Mouse (Mus musculus) spleen, postnatal 4 days (tissue): Measurements from ENCODE around the gene Gpc6.

Experiments used
- DNase-seq, 2 experiments: peaks; one replicate each; pipeline ENCODE4 v3.0.0; 2022; ENCODE audit warnings: low spot score in 2 of 2

Gene Gpc6

DNA sequence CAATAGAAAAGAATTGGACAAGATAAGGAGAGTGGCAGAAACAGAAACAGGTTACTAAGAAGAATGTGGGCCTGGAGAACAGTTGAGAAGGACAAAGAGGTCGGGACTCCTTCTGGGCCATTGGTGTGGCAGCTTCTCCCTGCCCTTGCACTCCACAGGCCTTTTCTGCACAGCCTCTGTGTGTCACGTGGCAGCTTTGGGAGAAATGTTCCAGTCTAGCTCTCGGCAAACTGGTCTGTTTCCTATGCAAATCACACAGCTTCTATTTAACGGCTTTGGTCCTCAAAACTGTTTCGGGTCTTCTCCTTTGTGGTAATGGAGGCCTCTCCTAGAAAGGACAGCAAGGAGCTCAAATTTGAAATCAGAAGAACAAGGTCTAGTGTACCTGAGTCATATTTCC, 871.5 kb downstream of the Gpc6 start:
- no peak for DNase-seq

GRCm38 (mm10) chr14:117800399-117800798, 875.3 kb downstream of the Gpc6 start:
- DNase-seq: no peak

DNA sequence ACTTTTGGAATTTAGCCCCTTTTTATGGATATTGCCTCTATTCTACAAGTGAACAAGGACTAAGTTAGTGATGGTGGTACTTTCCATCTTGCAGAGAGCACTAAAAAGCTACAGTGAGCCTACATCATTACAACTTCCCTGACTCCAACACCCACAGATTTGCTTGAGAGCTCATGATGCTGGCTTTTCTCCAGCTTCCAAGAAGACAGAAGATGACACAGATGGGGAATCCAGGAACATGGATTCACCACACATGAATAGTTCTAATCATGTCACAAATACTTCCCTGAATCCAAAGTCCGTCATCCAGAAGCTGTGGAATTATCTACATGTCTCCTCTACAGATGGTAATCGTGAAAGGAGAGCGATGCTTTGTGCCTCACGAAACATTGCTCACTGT, 882.7 kb downstream of the Gpc6 start:
- no peak for DNase-seq

DNA sequence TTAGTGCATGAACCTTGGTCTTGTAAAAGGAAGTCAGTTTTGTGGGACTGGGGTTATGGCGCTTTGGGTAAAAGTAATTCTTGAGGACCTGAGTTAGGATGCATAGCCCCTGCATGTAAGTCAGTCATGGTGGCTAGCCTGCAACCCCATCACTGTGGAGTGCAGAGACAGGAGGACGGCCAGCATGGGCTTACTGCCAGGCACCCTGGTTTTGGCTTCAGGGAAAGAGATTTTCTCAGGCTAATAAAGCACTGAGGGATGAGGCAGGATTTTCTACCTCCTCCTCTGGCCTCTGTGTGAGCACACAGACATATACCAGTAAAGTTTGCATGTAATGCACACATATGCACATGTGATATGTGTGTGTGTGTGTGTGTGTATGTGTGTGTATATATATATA, 883.2 kb downstream of the Gpc6 start:
- DNase-seq: no peak

DNA sequence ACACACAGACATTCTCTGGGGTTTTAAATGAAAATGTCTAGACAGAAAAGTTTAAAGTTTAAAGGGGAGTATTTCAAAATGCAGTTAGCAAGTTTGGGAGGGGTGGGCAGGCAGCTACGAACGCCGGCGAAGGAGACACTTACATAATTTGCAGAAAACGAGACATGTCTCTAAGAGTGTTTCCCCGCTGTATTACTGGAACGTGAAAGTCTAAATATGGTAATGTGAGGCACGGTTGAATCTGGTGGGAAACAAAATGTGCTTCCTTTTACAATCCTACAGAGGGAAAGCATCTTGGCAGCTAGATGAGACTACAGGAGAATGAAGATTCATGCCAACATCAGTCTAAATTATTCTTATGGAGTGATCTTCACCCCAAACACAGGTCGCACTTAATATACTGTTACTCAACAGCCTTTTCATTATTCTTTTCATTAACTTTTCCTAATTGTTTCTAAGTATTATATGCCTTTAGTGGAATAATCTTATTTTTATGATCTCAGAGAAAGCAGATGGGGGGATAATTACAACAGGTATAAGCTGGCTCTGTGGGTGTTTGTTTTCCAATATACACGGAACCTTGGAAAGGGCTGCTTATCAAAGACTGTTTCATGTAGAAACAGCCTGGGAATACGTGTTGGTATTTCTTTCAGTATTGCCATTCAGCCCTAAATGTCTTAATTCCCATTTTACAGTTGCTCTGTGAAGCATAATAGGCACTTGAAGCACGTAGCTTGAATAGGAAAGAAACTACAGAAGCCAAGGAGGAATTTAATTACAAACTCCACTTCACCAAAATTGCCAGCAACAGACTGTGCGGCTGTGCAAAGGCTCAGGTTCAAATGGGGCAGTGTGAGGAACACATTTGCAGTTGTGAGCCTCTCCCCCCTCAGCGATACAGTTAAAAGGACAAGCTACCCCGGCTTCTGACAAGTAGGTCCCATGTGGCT, 885.5 kb downstream of the Gpc6 start:
- no peak for DNase-seq

GRCm38 (mm10) chr14:117813473-117813872, 888.4 kb downstream of the Gpc6 start:
- DNase-seq: no peak

- DNase-seq: no peak
These were observed 890.9 kb downstream of the Gpc6 start for GRCm38 (mm10) chr14:117816008-117816407.

DNA sequence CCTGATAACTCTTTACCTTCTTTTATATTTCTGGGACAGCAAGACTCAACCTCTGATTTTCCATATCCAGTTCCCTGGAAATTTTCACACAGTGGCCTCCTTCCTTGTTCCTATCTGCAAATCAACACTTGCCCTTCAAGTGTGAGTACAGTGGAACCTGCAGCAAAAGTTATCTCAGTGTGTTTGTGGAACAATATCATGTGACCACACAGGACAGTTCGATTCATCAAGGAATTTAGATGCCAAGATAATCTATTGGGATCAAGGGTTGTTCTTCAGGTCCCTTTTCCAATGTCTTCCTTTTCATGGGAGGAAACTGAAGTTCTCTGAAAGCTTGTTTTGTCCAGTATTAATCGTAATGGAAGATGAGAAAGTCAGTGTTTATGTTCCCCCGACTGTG, 891.6 kb downstream of the Gpc6 start:
- no peak for DNase-seq

DNA sequence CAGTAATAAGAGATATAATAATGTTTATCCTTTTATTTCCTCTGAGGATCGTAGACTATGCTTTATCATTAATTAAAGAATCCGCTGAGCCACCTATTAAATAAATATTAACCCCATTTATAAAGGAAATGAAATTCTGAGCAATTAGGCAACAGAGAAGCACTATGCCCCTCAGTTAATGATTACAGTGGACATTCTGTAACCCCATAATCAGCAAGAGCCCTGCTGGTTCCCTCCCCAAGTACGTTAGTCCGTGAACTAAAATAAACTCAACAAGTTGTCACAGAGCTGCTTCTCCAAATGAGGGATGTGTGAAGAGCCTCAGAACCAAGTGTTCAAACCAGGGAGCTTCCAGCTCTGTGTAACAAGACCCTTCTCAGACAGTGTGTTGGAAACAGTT, 892.1 kb downstream of the Gpc6 start:
- no peak for DNase-seq

GRCm38 (mm10) chr14:117824491-117824890, 899.4 kb downstream of the Gpc6 start:
- no peak for DNase-seq

- DNase-seq: no peak
These were observed 901.4 kb downstream of the Gpc6 start for GRCm38 (mm10) chr14:117826294-117827046.

GRCm38 (mm10) chr14:117831267-117831666, 906.2 kb downstream of the Gpc6 start:
- DNase-seq: no peak

DNA sequence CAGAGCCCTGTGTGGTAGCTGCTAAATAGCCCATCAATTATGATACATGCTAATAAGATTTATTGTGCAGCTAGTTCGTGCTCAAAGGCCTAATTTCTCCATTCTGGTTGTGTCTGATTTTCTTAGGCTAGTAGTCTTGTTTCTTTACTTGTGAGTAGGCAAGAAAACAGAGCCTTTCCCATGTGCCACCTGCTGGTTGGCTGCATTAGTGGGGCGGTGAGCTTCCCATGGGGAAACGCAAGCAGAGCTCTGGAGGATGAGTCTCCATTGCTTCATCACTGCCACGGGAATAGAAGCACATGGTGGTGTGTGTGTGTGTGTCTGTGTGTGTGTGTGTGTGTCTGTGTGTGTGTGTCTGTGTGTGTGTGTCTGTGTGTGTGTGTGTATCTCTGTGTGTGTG, 906.6 kb downstream of the Gpc6 start:
- no peak for DNase-seq

- no peak for DNase-seq
These were observed 910.4 kb downstream of the Gpc6 start for GRCm38 (mm10) chr14:117835506-117835905.

DNA sequence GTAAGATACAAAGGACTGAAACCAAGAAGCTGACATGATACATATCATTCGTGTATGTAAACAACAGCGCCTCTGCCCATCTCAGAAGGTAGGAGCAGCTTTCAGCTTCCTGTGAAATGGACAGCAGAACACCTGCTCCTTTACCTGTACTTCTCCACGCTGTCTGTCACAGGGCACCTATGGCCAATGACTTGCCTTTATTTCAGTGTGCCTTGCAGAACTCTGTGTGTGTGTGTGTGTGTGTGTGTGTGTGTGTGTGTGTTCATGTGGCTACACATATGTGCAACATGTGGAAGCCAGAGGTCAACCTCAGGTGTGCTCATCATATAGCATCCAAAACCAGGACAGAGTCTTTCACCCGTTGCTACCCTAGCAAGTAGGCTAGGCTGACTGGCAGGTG, 911.9 kb downstream of the Gpc6 start:
- no peak for DNase-seq

DNA sequence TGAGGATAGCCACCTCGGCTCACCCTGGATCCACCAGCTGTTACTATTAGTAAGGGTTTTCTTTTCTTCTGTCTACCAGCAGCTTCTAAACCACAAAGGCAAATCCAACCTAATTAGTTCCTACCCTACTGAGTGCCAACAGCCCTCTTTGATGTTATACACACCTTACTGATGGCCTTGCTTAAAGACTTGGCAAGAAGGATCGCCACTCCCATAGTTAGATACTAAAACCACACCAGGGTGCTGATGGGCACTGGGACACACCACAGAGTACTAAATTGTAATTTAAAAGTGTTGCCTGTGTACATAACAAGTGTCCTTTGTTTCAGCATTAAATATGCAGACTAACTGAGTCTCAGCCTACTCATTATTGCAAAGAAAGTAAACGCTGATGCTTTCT, 912.6 kb downstream of the Gpc6 start:
- DNase-seq: no peak

DNA sequence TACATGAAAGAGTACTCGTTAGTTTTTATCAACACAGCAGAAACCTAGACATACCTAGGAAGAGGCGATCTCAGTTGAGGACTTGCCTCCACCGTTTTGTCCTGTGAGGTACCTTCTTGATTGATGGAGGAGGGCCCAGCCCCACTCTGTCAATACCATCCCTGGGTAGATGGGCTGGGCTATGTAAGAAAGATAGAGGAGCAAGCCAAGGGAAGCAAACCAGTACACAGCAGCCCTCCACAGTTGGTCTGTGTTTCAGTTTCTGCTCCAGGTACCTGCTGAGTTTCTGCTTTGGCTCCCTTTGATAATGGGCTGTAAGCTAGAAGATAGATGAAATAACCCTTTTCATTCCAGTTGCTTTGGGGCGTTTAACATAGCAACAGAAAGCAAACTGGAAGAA, 916.1 kb downstream of the Gpc6 start:
- no peak for DNase-seq

DNA sequence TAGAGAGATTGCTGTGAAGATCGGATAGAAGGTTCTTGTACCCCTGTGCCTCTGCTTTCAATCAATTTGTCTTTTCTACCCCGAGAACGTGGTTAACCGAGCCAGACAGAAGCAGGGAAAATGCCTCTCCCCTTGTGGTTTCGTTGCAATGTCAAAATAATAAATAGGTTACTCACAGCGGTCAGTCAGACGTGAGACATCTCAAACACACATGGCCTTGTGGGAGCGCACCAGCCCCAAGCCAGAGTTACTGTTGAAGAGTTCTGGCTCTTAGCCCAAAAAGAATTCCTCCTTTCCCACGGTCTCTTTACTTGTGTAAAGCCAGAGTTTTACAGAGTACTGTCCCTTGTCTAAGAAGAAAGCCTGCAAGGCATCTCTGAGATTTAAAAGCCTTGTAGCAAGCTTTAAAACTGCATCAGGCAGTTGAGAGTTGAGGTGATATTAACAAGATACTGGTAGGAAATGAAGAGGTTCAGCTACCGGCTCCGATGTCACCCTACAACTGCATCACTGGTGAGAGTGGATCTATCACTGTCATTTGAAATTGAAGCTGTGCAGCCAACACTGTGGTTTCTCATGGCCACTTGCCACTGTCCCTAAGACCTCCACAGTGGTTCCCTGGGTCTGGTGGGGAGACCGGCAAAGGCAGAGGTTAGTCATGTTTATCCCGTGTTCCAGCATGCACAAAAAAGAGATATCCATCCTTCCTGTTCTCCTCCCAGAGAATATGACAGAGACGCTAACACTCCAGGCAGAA, 916.9 kb downstream of the Gpc6 start:
- no peak for DNase-seq

DNA sequence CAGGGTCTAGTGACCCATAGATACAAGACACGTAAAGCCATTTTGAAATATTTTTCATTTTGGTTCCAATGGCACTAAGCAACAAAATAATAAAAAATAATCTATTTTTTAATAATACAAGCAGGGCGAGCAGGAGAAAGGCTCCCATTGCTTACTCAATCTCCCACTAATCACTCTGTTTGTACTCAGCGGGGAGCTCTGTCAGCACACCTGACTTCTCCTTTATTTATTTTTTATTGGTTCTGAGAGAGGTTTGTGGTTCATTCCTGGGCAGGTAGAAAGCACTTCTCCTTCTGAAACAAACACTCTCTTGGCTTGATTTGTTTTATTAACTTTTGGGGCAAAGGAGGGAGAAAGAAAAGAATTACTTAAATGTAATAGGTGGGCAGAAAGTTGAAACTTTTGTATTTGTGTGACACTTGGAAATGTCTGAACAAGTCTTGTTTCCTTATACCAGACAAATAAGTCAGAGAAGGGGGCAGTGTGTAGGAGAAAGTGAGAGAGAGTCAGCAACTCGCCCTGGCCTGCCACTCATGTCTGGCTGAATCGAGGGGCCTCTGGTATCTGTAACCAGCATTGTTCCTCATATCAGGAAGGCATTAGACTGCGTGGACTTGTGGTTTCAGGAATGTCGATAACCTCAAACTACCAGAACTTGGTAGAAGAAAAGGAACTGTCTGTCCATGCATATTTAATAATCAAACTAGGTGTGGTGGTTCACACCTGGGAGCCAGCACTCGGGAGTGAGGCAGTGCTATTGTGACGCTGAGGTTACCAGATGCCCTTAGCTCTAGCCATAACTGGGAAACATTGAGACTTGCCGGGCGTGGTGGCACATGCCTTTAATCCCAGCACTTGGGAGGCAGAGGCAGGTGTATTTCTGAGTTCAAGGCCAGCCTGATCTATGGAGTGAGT, 924.7 kb downstream of the Gpc6 start:
- DNase-seq: no peak

- no peak for DNase-seq
These were observed 927.2 kb downstream of the Gpc6 start for GRCm38 (mm10) chr14:117852266-117852665.

DNA sequence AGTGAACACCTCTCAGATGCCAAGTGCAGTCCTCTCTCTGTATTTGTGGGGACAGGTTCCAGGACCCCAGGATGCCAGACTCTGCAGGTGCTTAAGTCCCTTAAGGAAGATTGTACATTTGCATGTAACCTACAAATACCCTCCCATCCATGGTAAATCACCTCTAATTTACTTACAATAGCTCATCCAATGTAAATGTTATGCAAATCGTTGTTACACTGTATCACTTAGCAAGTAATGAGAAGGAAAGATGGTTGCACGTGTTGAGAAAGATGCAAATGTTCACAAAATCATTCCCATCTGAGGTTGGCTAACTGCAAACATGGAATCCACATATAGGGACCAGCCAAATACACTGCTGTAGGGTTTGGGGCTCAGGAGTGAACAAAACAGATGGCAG, 927.7 kb downstream of the Gpc6 start:
- DNase-seq: no peak
